Mouse (Mus musculus): ENCODE results near the gene Rrn3. TPM values are rescaled to one million over a fixed set of nuclear protein-coding genes. Genes with fewer than 3 reads are reported as not detected.

Gene Rrn3
- 49.3 TPM for polyA plus RNA-seq (2017; shearing (Covaris generic))

GRCm38 (mm10) chr16:13780353-13781036, at the start of gene Rrn3:
TSS of gene Rrn3 (plus strand) at chr16:13780708.

GRCm38 (mm10) chr16:13818560-13819393, 38.3 kb downstream of the Rrn3 start, which contains the start of gene Ntan1:
TSS of gene Ntan1 (plus strand) at chr16:13818845.

Other genes starting within 250 kb of the Rrn3 start
- gene Parn, start 112.5 kb upstream of the Rrn3 start, polyA plus RNA-seq (2017; shearing (Covaris generic)) = 65.6 TPM
- 68.9 TPM for gene Bfar, start 108.8 kb upstream of the Rrn3 start, polyA plus RNA-seq (2017; shearing (Covaris generic))
- gene 3110001I22Rik, start 108.8 kb upstream of the Rrn3 start, polyA plus RNA-seq (2017; shearing (Covaris generic)) = 11.9 TPM
- 0.40 TPM for gene Pla2g10, start 49.7 kb upstream of the Rrn3 start, polyA plus RNA-seq (2017; shearing (Covaris generic))
- gene Ntan1, start 38.1 kb downstream of the Rrn3 start, polyA plus RNA-seq (2017; shearing (Covaris generic)) = 177 TPM
- 55.9 TPM for gene Pdxdc1, start 122.4 kb downstream of the Rrn3 start, polyA plus RNA-seq (2017; shearing (Covaris generic))
- 0.43 TPM for gene Mpv17l, start 122.5 kb downstream of the Rrn3 start, polyA plus RNA-seq (2017; shearing (Covaris generic))
- gene 2900011O08Rik, start 205.9 kb downstream of the Rrn3 start, polyA plus RNA-seq (2017; shearing (Covaris generic)) = not detected
- not detected for gene Ifitm7, start 206.2 kb downstream of the Rrn3 start, polyA plus RNA-seq (2017; shearing (Covaris generic))

All from inflammation-experienced regulatory T-cells, adult 16 weeks (primary cell).